Mouse (Mus musculus) myocyte (in vitro differentiated cells): ENCODE data around the gene Cbl. TPM values are rescaled to one million over a fixed set of nuclear protein-coding genes. Genes with fewer than 3 reads are reported as not detected.

Experiments used
- H3K27me3 ChIP-seq: one replicate; pipeline ENCODE4 v1.6.1; 2011; ENCODE audit not compliant: control insufficient read depth, insufficient read depth, insufficient read length
- H3K36me3 ChIP-seq: one replicate; pipeline ENCODE4 v1.6.1; 2011; ENCODE audit not compliant: control insufficient read depth, insufficient read depth
- H3K4me2 ChIP-seq: one replicate; pipeline ENCODE4 v1.6.1; 2011; ENCODE audit warnings: low read depth, control low read depth
- H3K4me3 ChIP-seq: one replicate; pipeline ENCODE4 v1.5.1; 2011; ENCODE audit warnings: mild to moderate bottlenecking, control low read depth, moderate library complexity
- H3K79me2 ChIP-seq: one replicate; pipeline ENCODE4 v1.6.1; 2011; ENCODE audit not compliant: control insufficient read depth, insufficient read depth
- H3ac ChIP-seq: one replicate; pipeline ENCODE4 v1.6.1; 2011; ENCODE audit not compliant: control insufficient read depth, insufficient read length
- CEBPB ChIP-seq: IDR thresholded peaks from 2 replicates; pipeline ENCODE4 v1.6.1; 2011; ENCODE audit warnings: mild to moderate bottlenecking, moderate library complexity; ENCODE audit not compliant: poor library complexity, insufficient read depth, severe bottlenecking
- E2F4 ChIP-seq: IDR thresholded peaks from one replicate; pipeline ENCODE4 v1.6.1; 2011; ENCODE audit warnings: mild to moderate bottlenecking, control low read depth, moderate library complexity; ENCODE audit not compliant: insufficient read depth
- MAX ChIP-seq: IDR thresholded peaks from one replicate; pipeline ENCODE4 v1.6.1; 2011; ENCODE audit warnings: low read depth, mild to moderate bottlenecking, control low read depth
- MYOD1 ChIP-seq, 3 experiments: IDR thresholded peaks; one replicate each; pipeline ENCODE4 v1.6.1; 2011; ENCODE audit warnings: control low read depth in 2 of 3, low read depth in 2 of 3, mild to moderate bottlenecking in 2 of 3, moderate library complexity in 1 of 3; ENCODE audit not compliant: insufficient read length in 2 of 3, control insufficient read depth in 1 of 3
- MYOG ChIP-seq, 3 experiments: IDR thresholded peaks; one replicate each; pipeline ENCODE4 v1.6.1; 2011; ENCODE audit warnings: control low read depth in 2 of 3, low read depth in 2 of 3, mild to moderate bottlenecking in 2 of 3; ENCODE audit not compliant: insufficient read length in 2 of 3, control insufficient read depth in 1 of 3, insufficient read depth in 1 of 3
- POLR2A ChIP-seq: IDR thresholded peaks from one replicate; pipeline ENCODE4 v1.6.1; 2011; ENCODE audit warnings: low read depth, mild to moderate bottlenecking, control low read depth, moderate library complexity; ENCODE audit not compliant: insufficient read length
- POLR2AphosphoS2 ChIP-seq: IDR thresholded peaks from one replicate; pipeline ENCODE4 v1.6.1; 2011; ENCODE audit warnings: low read depth, control low read depth; ENCODE audit not compliant: insufficient read length
- REST ChIP-seq: IDR thresholded peaks from one replicate; pipeline ENCODE4 v1.6.1; 2011; ENCODE audit warnings: mild to moderate bottlenecking, control low read depth, moderate library complexity; ENCODE audit not compliant: insufficient read depth, insufficient read length
- SRF ChIP-seq: IDR thresholded peaks from one replicate; pipeline ENCODE4 v1.6.1; 2011; ENCODE audit warnings: low read depth; ENCODE audit not compliant: control insufficient read depth, insufficient read length
- TCF12 ChIP-seq: IDR thresholded peaks from one replicate; pipeline ENCODE4 v1.6.1; 2011; ENCODE audit warnings: mild to moderate bottlenecking, control low read depth; ENCODE audit not compliant: poor library complexity, insufficient read depth, severe bottlenecking
- TCF3 ChIP-seq: IDR thresholded peaks from one replicate; pipeline ENCODE4 v1.6.1; 2011; ENCODE audit warnings: low read depth, control low read depth; ENCODE audit not compliant: insufficient read length
- USF1 ChIP-seq: IDR thresholded peaks from one replicate; pipeline ENCODE4 v1.6.1; 2011; ENCODE audit warnings: low read depth, mild to moderate bottlenecking, control low read depth, moderate library complexity
- polyA plus RNA-seq: library from polyadenylated mRNA; unstranded; fragments of >200 nt; fragmentation: generic; extraction: Trizol; gene quantifications from one replicate; pipeline ENCODE4 v1.2.1, GENCODE M21; 2012; ENCODE audit warnings: missing spikeins

Cbl gene
- polyA plus RNA-seq, 1 experiment, result 4.5 TPM

GRCm38 (mm10) chr9:44249181-44250146, 15.6 kb upstream of the Cbl start:
- TF ChIP-seq E2F4 (no peak), MYOG (IDR thresholded peaks at IDR 0.05; ENCODE audit: control insufficient read depth in 1 of 3, insufficient read depth in 1 of 3, insufficient read length in 2 of 3, low read depth in 2 of 3) (no peak), POLR2AphosphoS2 (no peak), POLR2A (no peak), TCF3 (no peak), USF1 (no peak), MAX (no peak), TCF12 (no peak), SRF (no peak), REST (no peak), CEBPB (no peak), MYOD1 (IDR thresholded peaks at IDR 0.05; ENCODE audit: control insufficient read depth in 1 of 3, insufficient read length in 2 of 3, low read depth in 2 of 3) (no peak)
- H3ac ChIP-seq, result no peak overlapping the region
- H3K4me2 ChIP-seq, result no peak overlapping the region
- no peaks in the 10 kb centered on the region for H3K36me3 ChIP-seq
- no peak overlapping the region for H3K4me3 ChIP-seq
- peaks cover 10% of the 10 kb centered on the region for H3K27me3 ChIP-seq
- no peaks in the 10 kb centered on the region for H3K79me2 ChIP-seq

DNA sequence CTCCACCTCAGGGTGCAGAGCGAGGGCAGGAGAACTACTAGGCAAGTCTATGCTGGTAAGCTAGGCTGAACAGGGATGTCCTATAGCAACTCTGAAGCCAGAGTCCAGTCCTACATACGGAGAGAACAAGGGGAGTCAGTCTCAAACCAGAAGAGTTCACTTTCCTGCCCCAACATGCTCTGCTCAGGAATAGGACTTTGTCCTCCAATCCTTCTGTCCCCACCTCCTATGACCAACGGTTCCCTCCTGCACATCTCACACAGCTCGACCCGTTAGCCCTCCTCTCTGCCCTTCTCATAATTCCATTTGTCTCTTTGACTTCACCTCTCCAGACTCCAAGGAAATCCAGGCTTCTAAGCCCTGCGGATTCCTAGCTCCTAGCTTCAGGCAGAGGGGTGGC, 14.1 kb upstream of the Cbl start:
- TF ChIP-seq TCF12 (no peak), CEBPB (no peak), TCF3 (no peak), MYOG (IDR thresholded peaks at IDR 0.05; ENCODE audit: control insufficient read depth in 1 of 3, insufficient read depth in 1 of 3, insufficient read length in 2 of 3, low read depth in 2 of 3) (no peak), REST (no peak), POLR2AphosphoS2 (no peak), MYOD1 (IDR thresholded peaks at IDR 0.05; ENCODE audit: control insufficient read depth in 1 of 3, insufficient read length in 2 of 3, low read depth in 2 of 3) (no peak), MAX (no peak), SRF (no peak), E2F4 (no peak), USF1 (no peak), POLR2A (no peak)
- no peaks in the 10 kb centered on the region for H3K36me3 ChIP-seq
- H3K79me2 ChIP-seq, result no peaks in the 10 kb centered on the region
- no peak overlapping the region for H3K4me2 ChIP-seq
- H3ac ChIP-seq, result no peak overlapping the region
- peaks cover 10% of the 10 kb centered on the region for H3K27me3 ChIP-seq
- no peak overlapping the region for H3K4me3 ChIP-seq

DNA sequence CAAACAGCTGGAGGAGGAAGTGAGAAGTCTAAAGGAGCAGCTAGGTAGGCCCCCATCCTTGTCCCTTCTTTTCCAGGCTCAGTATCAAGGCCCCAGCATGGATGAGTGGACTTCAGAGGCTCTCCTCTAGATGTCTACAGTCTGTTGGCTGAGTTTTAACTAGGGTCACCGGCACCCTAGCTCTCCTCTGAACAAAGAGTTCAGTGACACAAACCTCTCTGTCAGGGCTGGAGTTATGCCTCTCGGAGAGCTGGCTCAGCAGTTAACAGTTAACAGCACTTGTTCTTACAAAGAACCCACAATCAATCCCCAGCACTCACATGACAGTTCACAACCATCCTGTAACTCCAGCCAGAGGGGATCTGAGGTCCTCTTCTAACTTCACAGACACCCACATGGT, 9.8 kb upstream of the Cbl start:
- Histone ChIP-seq H3ac (no peak overlapping the region), H3K79me2 (no peaks in the 10 kb centered on the region), H3K27me3 (peaks cover 7% of the 10 kb centered on the region), H3K36me3 (no peaks in the 10 kb centered on the region), H3K4me3 (no peak overlapping the region), H3K4me2 (no peak overlapping the region)
- TF ChIP-seq REST (no peak), SRF (no peak), POLR2AphosphoS2 (no peak), E2F4 (no peak), MYOD1 (IDR thresholded peaks at IDR 0.05; ENCODE audit: control insufficient read depth in 1 of 3, insufficient read length in 2 of 3, low read depth in 2 of 3) (no peak), MYOG (IDR thresholded peaks at IDR 0.05; ENCODE audit: control insufficient read depth in 1 of 3, insufficient read depth in 1 of 3, insufficient read length in 2 of 3, low read depth in 2 of 3) (no peak), TCF12 (no peak), MAX (no peak), POLR2A (no peak), CEBPB (no peak), USF1 (no peak), TCF3 (no peak)

DNA sequence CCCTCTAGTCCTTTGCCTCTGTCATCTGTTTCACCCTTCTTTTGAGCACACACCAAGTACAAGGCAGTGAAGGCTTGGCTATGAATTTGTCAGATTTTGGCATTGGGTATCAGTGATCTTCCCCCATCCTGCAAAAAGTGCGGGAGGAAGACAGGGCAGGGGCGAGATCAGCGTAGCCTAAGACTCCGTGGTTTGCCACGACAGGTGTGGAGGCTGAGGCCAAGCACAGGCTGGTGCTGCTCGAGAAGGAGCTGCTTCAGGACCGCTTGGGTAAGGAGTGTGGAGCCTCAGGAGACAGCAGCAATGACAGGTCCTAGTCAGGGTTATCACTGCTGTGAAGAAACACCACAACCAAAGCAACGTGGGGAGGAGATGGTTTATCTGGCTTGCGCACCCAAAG, 7.6 kb upstream of the Cbl start:
- no peak overlapping the region for H3ac ChIP-seq
- no peaks in the 10 kb centered on the region for H3K36me3 ChIP-seq
- no peaks in the 10 kb centered on the region for H3K79me2 ChIP-seq
- TF ChIP-seq CEBPB (no peak), MYOD1 (IDR thresholded peaks at IDR 0.05; ENCODE audit: control insufficient read depth in 1 of 3, insufficient read length in 2 of 3, low read depth in 2 of 3) (peak in 2 of 3 experiments; percentile 56 to 67), SRF (no peak), TCF3 (no peak), POLR2A (no peak), MAX (no peak), E2F4 (no peak), USF1 (no peak), MYOG (IDR thresholded peaks at IDR 0.05; ENCODE audit: control insufficient read depth in 1 of 3, insufficient read depth in 1 of 3, insufficient read length in 2 of 3, low read depth in 2 of 3) (peak in 2 of 3 experiments; percentile 57 to 69), TCF12 (no peak), POLR2AphosphoS2 (no peak), REST (no peak)
- no peak overlapping the region for H3K4me2 ChIP-seq
- no peak overlapping the region for H3K4me3 ChIP-seq
- H3K27me3 ChIP-seq, result peaks cover under 1% of the 10 kb centered on the region
